Mouse (Mus musculus): ENCODE measurements around the gene Def8. TPM values are rescaled to one million over a fixed set of nuclear protein-coding genes. Genes with fewer than 3 reads are reported as not detected.
"Not testable (repeated sequence)": the region's sequence is repeated elsewhere in the genome, so short reads cannot be mapped to it uniquely, and the experiment has no call there.

Gene Def8
- polyA plus RNA-seq, 1 experiment from 2014 or later, result 49.5 TPM

DNA sequence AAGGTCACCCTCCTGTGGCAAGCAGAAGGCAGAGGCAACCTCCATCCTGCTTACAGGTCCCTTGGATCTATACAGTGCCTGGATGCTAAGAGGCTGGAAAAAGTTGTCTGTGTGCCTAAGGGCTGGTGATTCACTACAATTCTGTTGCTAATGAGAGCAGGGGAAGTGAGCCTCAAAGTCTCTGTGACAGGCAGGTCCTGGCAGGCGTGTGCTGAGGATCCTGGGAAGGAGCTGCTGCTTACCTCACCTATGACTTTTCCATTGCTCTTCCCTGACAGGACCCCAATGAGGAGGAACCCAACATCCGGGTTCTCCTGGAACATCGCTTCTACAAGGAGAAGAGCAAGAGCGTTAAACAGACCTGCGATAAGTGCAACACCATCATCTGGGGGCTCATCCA is 30.6 kb downstream of the Def8 start:
- Histone ChIP-seq H3K9me3 (replicated peaks; ENCODE audit: control insufficient read depth, low read length, poor library complexity, severe bottlenecking) (no peaks in the 10 kb centered on the region), H3K27me3 (ENCODE audit: control insufficient read depth, insufficient read depth, low read depth, low read length) (no peaks in the 10 kb centered on the region), H3K9ac (ENCODE audit: low read depth, low read length) (no peak overlapping the region), H3K27ac (ENCODE audit: low read length) (no peak overlapping the region), H3K4me2 (ENCODE audit: low read length) (no peak overlapping the region), H3K4me3 (ENCODE audit: low read depth, low read length) (no peak overlapping the region), H3K36me3 (ENCODE audit: control insufficient read depth, insufficient read depth, low read length) (peaks cover 53% of the 10 kb centered on the region), H3K4me1 (ENCODE audit: control insufficient read depth, insufficient read depth, low read length) (no peaks in the 10 kb centered on the region)
- no peak for ATAC-seq
- 82% methylated on average over 5 of the region's 5 CpGs for WGBS

DNA sequence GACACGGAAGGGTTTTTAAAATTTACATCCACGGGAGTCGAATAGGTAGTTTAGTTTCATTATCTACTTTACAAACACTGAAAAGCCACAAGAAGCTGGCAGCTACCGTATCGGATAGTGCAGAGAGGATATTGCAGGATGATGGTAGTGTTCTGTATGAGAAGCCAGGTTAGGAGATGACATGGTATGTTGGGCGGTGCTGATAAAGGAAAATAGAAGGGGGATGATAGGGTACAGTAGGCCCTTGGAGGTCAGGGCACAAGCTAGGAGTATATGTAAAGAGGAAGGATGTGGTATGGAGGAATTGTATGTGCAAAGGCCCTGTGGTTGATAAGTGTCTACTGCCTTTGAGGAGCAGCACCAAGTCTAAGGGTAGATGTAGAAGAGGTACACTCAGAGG is 31.2 kb downstream of the Def8 start:
- no peak overlapping the region for H3K9ac ChIP-seq (ENCODE audit: low read depth, low read length)
- H3K4me1 ChIP-seq (ENCODE audit: control insufficient read depth, insufficient read depth, low read length), result no peaks in the 10 kb centered on the region
- 96% methylated on average over 6 of the region's 6 CpGs for WGBS
- no peak for ATAC-seq
- H3K4me2 ChIP-seq (ENCODE audit: low read length), result no peak overlapping the region
- H3K27me3 ChIP-seq (ENCODE audit: control insufficient read depth, insufficient read depth, low read depth, low read length), result no peaks in the 10 kb centered on the region
- H3K4me3 ChIP-seq (ENCODE audit: low read depth, low read length), result no peak overlapping the region
- no peak overlapping the region for H3K27ac ChIP-seq (ENCODE audit: low read length)
- H3K9me3 ChIP-seq (replicated peaks; ENCODE audit: control insufficient read depth, low read length, poor library complexity, severe bottlenecking), result no peaks in the 10 kb centered on the region
- H3K36me3 ChIP-seq (ENCODE audit: control insufficient read depth, insufficient read depth, low read length), result peaks cover 58% of the 10 kb centered on the region

DNA sequence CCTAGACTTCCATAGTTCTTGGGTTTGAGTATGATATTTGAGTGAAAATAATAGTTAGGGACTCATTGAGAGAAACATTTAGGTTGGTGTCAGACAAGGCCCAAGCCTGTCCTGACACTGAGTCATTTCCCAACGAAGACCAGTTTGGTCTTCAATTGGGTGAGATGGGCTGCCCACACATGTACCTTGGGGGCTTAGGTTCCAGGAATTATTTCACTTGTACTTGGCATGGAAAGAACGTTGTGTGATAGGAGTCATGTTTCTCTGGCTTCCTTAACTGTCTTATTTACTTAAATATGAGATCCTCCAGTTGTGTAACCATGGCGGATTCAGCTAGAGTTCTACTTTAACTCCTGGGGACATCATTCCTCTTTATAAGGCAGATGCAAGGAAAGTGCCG is 40.3 kb downstream of the Def8 start:
- Histone ChIP-seq H3K4me3 (ENCODE audit: low read depth, low read length) (no peak overlapping the region), H3K4me1 (ENCODE audit: control insufficient read depth, insufficient read depth, low read length) (no peaks in the 10 kb centered on the region), H3K4me2 (ENCODE audit: low read length) (no peak overlapping the region), H3K27ac (ENCODE audit: low read length) (no peak overlapping the region), H3K36me3 (ENCODE audit: control insufficient read depth, insufficient read depth, low read length) (peaks cover 33% of the 10 kb centered on the region), H3K27me3 (ENCODE audit: control insufficient read depth, insufficient read depth, low read depth, low read length) (no peaks in the 10 kb centered on the region), H3K9me3 (replicated peaks; ENCODE audit: control insufficient read depth, low read length, poor library complexity, severe bottlenecking) (no peaks in the 10 kb centered on the region), H3K9ac (ENCODE audit: low read depth, low read length) (no peak overlapping the region)
- no peak for ATAC-seq
- WGBS, result 91% methylated on average over 4 of the region's 4 CpGs

DNA sequence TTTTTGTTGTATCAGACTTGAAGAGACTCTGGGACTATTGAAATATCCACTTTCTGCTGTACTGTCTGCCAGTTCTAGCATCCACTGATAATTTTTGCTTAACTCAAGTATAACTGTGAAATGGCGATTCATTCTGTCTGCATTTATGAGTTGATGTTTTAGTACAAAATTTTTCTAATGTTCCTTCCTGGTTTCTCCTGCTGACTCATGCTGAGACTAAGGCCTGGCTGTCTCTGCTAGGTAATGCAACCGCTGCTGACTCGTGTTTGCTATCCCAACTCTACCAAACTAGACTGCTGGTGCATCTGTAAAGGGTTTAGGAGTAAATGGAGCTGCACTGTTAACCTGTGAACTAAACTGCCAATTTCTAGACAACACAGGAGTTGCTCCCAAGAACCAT is 44.1 kb downstream of the Def8 start:
- ATAC-seq, result no peak
- Histone ChIP-seq H3K4me1 (ENCODE audit: control insufficient read depth, insufficient read depth, low read length) (no peaks in the 10 kb centered on the region), H3K9ac (ENCODE audit: low read depth, low read length) (no peak overlapping the region), H3K36me3 (ENCODE audit: control insufficient read depth, insufficient read depth, low read length) (peaks cover 5% of the 10 kb centered on the region; the same call in 1 of the 2 replicates), H3K27ac (ENCODE audit: low read length) (no peak overlapping the region), H3K4me3 (ENCODE audit: low read depth, low read length) (no peak overlapping the region), H3K9me3 (replicated peaks; ENCODE audit: control insufficient read depth, low read length, poor library complexity, severe bottlenecking) (no peaks in the 10 kb centered on the region), H3K27me3 (ENCODE audit: control insufficient read depth, insufficient read depth, low read depth, low read length) (no peaks in the 10 kb centered on the region), H3K4me2 (ENCODE audit: low read length) (no peak overlapping the region)
- 81% methylated on average over 3 of the region's 3 CpGs for WGBS

DNA sequence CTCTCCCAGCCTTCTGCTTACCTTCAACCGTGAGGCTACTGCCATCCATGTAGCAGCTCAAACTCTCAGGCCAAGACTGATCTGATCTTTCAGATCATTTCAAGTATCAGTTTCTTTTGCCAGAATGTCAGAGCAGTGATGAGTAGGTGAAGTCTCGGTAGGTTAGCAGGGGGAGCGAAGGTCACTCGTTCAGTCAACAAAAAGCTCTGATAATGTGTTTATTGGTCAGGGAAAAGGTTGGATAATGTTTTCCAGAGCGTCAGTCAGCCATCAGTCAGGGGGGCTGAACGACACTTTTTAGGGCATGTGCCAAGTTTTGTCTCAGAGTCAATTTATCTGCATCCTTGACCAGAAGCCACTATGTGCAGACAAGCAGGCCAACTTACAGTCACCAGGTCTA is 49.7 kb downstream of the Def8 start:
- H3K4me2 ChIP-seq (ENCODE audit: low read length); H3K36me3 ChIP-seq (ENCODE audit: control insufficient read depth, insufficient read depth, low read length); H3K9me3 ChIP-seq (replicated peaks; ENCODE audit: control insufficient read depth, low read length, poor library complexity, severe bottlenecking); H3K4me3 ChIP-seq (ENCODE audit: low read depth, low read length); H3K27ac ChIP-seq (ENCODE audit: low read length); H3K27me3 ChIP-seq (ENCODE audit: control insufficient read depth, insufficient read depth, low read depth, low read length); H3K4me1 ChIP-seq (ENCODE audit: control insufficient read depth, insufficient read depth, low read length); ATAC-seq; H3K9ac ChIP-seq (ENCODE audit: low read depth, low read length): not testable (repeated sequence)
- 78% methylated on average over 6 of the region's 6 CpGs for WGBS

DNA sequence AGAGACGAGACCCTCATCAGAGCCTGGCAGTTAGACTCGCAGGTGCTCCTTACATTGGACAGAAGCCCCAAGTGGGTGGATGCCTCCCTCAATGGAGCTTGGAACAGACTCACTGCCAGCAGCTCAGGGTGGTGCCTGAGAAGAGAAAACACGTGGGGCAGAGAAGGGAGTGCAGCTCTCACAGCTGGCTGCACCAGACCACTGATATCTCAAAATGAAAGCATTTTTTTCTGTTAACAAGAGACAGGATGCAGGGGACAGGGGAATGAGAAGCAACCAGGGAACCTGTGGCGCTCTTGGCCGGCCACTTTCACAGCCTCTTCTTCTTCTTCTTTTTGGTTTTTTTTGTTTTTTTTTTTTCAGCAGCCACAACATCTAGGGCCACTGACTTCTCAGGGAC is 51.2 kb downstream of the Def8 start:
- H3K4me3 ChIP-seq (ENCODE audit: low read depth, low read length); H3K36me3 ChIP-seq (ENCODE audit: control insufficient read depth, insufficient read depth, low read length); H3K4me2 ChIP-seq (ENCODE audit: low read length); H3K27ac ChIP-seq (ENCODE audit: low read length); H3K9ac ChIP-seq (ENCODE audit: low read depth, low read length); H3K27me3 ChIP-seq (ENCODE audit: control insufficient read depth, insufficient read depth, low read depth, low read length); ATAC-seq; H3K9me3 ChIP-seq (replicated peaks; ENCODE audit: control insufficient read depth, low read length, poor library complexity, severe bottlenecking): not testable (repeated sequence)
- peaks cover 16% of the 10 kb centered on the region for H3K4me1 ChIP-seq (ENCODE audit: control insufficient read depth, insufficient read depth, low read length)
- WGBS, result 73% methylated on average over 5 of the region's 5 CpGs

DNA sequence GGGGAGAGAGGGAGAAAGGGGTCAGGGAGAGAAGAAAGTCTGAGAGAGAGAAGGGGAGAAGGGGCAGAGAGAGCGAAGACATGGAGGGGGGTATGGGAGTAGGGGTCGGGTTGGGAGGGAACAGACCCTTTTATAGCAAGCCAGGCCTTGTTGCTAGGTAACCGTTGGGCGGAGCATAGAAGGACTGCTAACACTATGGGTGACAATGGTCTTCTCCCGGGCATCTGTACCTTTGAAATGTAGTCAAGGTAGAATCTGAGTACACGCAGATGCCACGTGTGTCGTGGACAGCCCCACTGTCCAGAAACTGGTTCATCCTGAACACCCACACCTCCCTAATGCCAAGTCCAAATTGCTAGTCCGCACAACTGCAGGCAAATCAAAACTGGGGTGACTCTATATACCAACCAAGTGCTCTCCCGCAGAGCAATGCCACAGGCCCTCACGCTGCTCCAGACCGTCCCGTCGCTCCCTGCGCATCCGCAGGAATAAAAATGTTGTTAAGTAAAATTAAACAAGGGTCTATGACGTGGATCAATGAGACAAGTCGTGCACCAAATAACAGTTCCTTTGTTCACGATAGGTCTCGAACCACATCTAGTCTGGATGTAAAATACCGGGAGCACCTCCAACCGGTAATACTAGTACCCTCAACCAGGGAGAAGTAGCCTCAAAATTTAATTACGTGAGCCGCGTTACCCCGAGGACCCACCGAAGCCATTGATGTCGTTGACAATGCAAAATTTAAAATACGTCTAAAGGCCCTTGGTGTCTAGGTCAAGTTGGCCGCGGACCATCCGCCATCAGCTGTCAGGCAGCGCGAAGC is 53.8 kb downstream of the Def8 start:
- peak; percentile 70 for ATAC-seq
- H3K36me3 ChIP-seq (ENCODE audit: control insufficient read depth, insufficient read depth, low read length), result peaks cover 5% of the 10 kb centered on the region; the same call in 1 of the 2 replicates
- 6% methylated on average over 34 of the region's 34 CpGs for WGBS
- H3K4me3 ChIP-seq (ENCODE audit: low read depth, low read length), result peak overlapping the region; percentile 71
- peaks cover 16% of the 10 kb centered on the region for H3K4me1 ChIP-seq (ENCODE audit: control insufficient read depth, insufficient read depth, low read length)
- H3K9me3 ChIP-seq (replicated peaks; ENCODE audit: control insufficient read depth, low read length, poor library complexity, severe bottlenecking), result no peaks in the 10 kb centered on the region
- H3K9ac ChIP-seq (ENCODE audit: low read depth, low read length), result peak overlapping the region; percentile 79
- no peaks in the 10 kb centered on the region for H3K27me3 ChIP-seq (ENCODE audit: control insufficient read depth, insufficient read depth, low read depth, low read length)
- H3K27ac ChIP-seq (ENCODE audit: low read length), result peak overlapping the region; percentile 97
- peak overlapping the region; percentile 89 for H3K4me2 ChIP-seq (ENCODE audit: low read length)

DNA sequence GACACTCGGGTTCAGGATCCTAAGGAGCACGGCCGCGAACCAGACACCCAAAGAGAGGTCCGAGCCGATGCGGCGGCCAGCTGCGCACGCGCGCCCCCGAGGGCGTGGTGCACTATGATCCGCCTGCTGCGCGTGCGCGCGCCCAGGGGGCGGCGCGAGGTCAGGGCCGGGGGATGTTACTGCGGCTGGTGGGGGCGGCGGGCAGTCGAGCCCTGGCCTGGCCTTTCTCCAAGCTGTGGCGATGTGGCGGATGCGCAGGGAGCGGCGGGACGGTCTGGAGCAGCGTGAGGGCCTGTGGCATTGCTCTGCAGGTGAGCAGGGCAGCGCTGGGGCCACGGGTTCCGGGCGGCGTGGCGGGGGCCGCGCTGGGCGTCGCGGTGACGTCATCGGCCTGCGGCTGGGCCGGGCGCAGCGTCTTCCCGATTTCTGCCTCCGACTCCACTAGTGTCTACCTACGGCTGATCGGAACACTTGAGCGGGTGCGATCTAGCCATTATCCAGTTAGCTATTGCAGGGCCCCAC is 54.5 kb downstream of the Def8 start, which contains the start of gene Afg3l1:
Gene Afg3l1 (plus strand): TSS at position 167 of the 522 bp plus-strand sequence.
- H3K36me3 ChIP-seq (ENCODE audit: control insufficient read depth, insufficient read depth, low read length), result peaks cover 9% of the 10 kb centered on the region; the same call in 1 of the 2 replicates
- H3K27ac ChIP-seq (ENCODE audit: low read length), result peak within 1 kb of the TSS; percentile 97
- ATAC-seq, result peak; percentile 90
- H3K9ac ChIP-seq (ENCODE audit: low read depth, low read length), result peak within 1 kb of the TSS; percentile 79
- no peaks in the 10 kb centered on the region for H3K9me3 ChIP-seq (replicated peaks; ENCODE audit: control insufficient read depth, low read length, poor library complexity, severe bottlenecking)
- under 1% methylated on average over 57 of the region's 58 CpGs for WGBS
- peak within 1 kb of the TSS; percentile 89 for H3K4me2 ChIP-seq (ENCODE audit: low read length)
- H3K4me1 ChIP-seq (ENCODE audit: control insufficient read depth, insufficient read depth, low read length), result peaks cover 16% of the 10 kb centered on the region
- peak within 1 kb of the TSS; percentile 71 for H3K4me3 ChIP-seq (ENCODE audit: low read depth, low read length)
- H3K27me3 ChIP-seq (ENCODE audit: control insufficient read depth, insufficient read depth, low read depth, low read length), result no peaks in the 10 kb centered on the region
